Mouse (Mus musculus) brain, adult 2 months (tissue): ENCODE data around the gene Creld2.

Experiments used
- DNase-seq: peaks from one replicate; pipeline ENCODE4 v3.0.0; 2011; ENCODE audit warnings: low read depth, low spot score

Creld2 gene

GRCm38 (mm10) chr15:88851507-88852149, 32.2 kb downstream of the Creld2 start:
- no peak for DNase-seq

- DNase-seq = no peak
These were observed 33.7 kb downstream of the Creld2 start for GRCm38 (mm10) chr15:88853106-88853505.

- DNase-seq = peak; percentile 72
These were observed 34.9 kb downstream of the Creld2 start for GRCm38 (mm10) chr15:88854119-88854968.

GRCm38 (mm10) chr15:88854969-88855830, 35.8 kb downstream of the Creld2 start:
- DNase-seq = no peak

GRCm38 (mm10) chr15:88855896-88856417, 36.5 kb downstream of the Creld2 start:
- no peak for DNase-seq

- no peak for DNase-seq
These were observed 37.2 kb downstream of the Creld2 start for GRCm38 (mm10) chr15:88856613-88857012.

GRCm38 (mm10) chr15:88857361-88857760, 37.9 kb downstream of the Creld2 start:
- DNase-seq = no peak

GRCm38 (mm10) chr15:88858141-88858541, 38.7 kb downstream of the Creld2 start:
- DNase-seq = peak; percentile 72

GRCm38 (mm10) chr15:88858707-88859106, 39.3 kb downstream of the Creld2 start:
- no peak for DNase-seq

- no peak for DNase-seq
These were observed 39.9 kb downstream of the Creld2 start for GRCm38 (mm10) chr15:88859206-88859970.

- DNase-seq = no peak
These were observed 41.3 kb downstream of the Creld2 start for GRCm38 (mm10) chr15:88860781-88861180.

- peak; percentile 99 for DNase-seq
These were observed 42.6 kb downstream of the Creld2 start, which contains the start of gene Pim3 for GRCm38 (mm10) chr15:88861772-88862622. Gene Pim3 (plus strand): TSS chr15:88862186.

GRCm38 (mm10) chr15:88862881-88863694, 43.6 kb downstream of the Creld2 start:
- peak; percentile 52 for DNase-seq

- DNase-seq = peak; percentile 97
These were observed 44.3 kb downstream of the Creld2 start for GRCm38 (mm10) chr15:88863695-88864231.

GRCm38 (mm10) chr15:88864270-88865030, 45.0 kb downstream of the Creld2 start:
- no peak for DNase-seq

- no peak for DNase-seq
These were observed 45.6 kb downstream of the Creld2 start for GRCm38 (mm10) chr15:88865061-88865460.

GRCm38 (mm10) chr15:88865888-88866695, 46.6 kb downstream of the Creld2 start:
- no peak for DNase-seq
